Mouse (Mus musculus) erythroblast, embryonic 14.5 days (primary cell): ENCODE data around the gene Polr1e. TPM values are rescaled to one million over a fixed set of nuclear protein-coding genes. Genes with fewer than 3 reads are reported as not detected.

ENCODE experiments used
- H3K27me3 ChIP-seq: 2 replicates; pipeline ENCODE4 v1.6.1; 2012; ENCODE audit warnings: inconsistent platforms; ENCODE audit not compliant: control insufficient read depth
- H3K36me3 ChIP-seq: 2 replicates; pipeline ENCODE4 v1.6.1; 2012; ENCODE audit warnings: mild to moderate bottlenecking, inconsistent platforms; ENCODE audit not compliant: control insufficient read depth
- H3K4me1 ChIP-seq: 2 replicates; pipeline ENCODE4 v1.6.1; 2012; ENCODE audit warnings: inconsistent platforms; ENCODE audit not compliant: control insufficient read depth
- H3K4me3 ChIP-seq: replicated peaks from 2 replicates; pipeline ENCODE3; 2012; ENCODE audit warnings: moderate library complexity, mild to moderate bottlenecking, inconsistent platforms
- H3K9me3 ChIP-seq: 2 replicates; pipeline ENCODE4 v1.6.1; 2012; ENCODE audit warnings: low read length, inconsistent platforms, mixed read lengths; ENCODE audit not compliant: control insufficient read depth
- GATA1 ChIP-seq: IDR thresholded peaks from 2 replicates; pipeline ENCODE4 v1.6.1; 2012; ENCODE audit warnings: low read length, inconsistent platforms, mixed read lengths
- TAL1 ChIP-seq: IDR thresholded peaks from 3 replicates; pipeline ENCODE4 v1.6.1; 2012; ENCODE audit warnings: low read length, inconsistent platforms, mixed read lengths
- polyA plus RNA-seq: library from polyadenylated mRNA; stranded (reverse); fragments of >175 nt; gene quantifications from 2 replicates; pipeline ENCODE4 v1.2.3, GENCODE M21; 2012

Gene Polr1e
- 0.02 and 0.31 TPM in 2 replicates for polyA plus RNA-seq

GRCm38 (mm10) chr4:45018452-45018980 lies at the start of gene Polr1e:
TSS of gene Polr1e (plus strand) at chr4:45018583.
- Histone ChIP-seq H3K9me3 (no peaks in the 10 kb centered on the region), H3K4me1 (peaks cover 46% of the 10 kb centered on the region), H3K27me3 (no peaks in the 10 kb centered on the region)

GRCm38 (mm10) chr4:44970056-44970455 lies 48.3 kb upstream of the Polr1e start:
- Histone ChIP-seq H3K36me3 (no peaks in the 10 kb centered on the region), H3K4me1 (peaks cover 10% of the 10 kb centered on the region), H3K27me3 (no peaks in the 10 kb centered on the region; the same call in 1 of the 2 replicates), H3K9me3 (peaks cover 4% of the 10 kb centered on the region; the same call in 1 of the 2 replicates), H3K4me3 (no peak overlapping the region)
- TF ChIP-seq GATA1 (no peak), TAL1 (no peak)

More at GRCm38 (mm10) chr4:45018452-45018980, at the start of gene Polr1e:
- Histone ChIP-seq H3K4me3 (peak within 1 kb of the TSS; percentile 83), H3K36me3 (peaks cover 3% of the 10 kb centered on the region; the same call in 1 of the 2 replicates)
- no peak for TF ChIP-seq TAL1

GRCm38 (mm10) chr4:44970612-44971110 lies 47.7 kb upstream of the Polr1e start:
- Histone ChIP-seq H3K4me1 (peaks cover 10% of the 10 kb centered on the region), H3K9me3 (peaks cover 4% of the 10 kb centered on the region; the same call in 1 of the 2 replicates), H3K27me3 (no peaks in the 10 kb centered on the region; the same call in 1 of the 2 replicates), H3K4me3 (no peak overlapping the region), H3K36me3 (no peaks in the 10 kb centered on the region)
- no peak for TF ChIP-seq TAL1
- TF ChIP-seq GATA1: no peak

GRCm38 (mm10) chr4:44973450-44973849 lies 44.9 kb upstream of the Polr1e start:
- H3K4me3 ChIP-seq: no peak overlapping the region
- TF ChIP-seq TAL1 (no peak), GATA1 (no peak)
- H3K36me3 ChIP-seq: no peaks in the 10 kb centered on the region
- peaks cover 10% of the 10 kb centered on the region for H3K4me1 ChIP-seq
- H3K27me3 ChIP-seq: no peaks in the 10 kb centered on the region; the same call in 1 of the 2 replicates
- H3K9me3 ChIP-seq: peaks cover 8% of the 10 kb centered on the region; the same call in 1 of the 2 replicates

GRCm38 (mm10) chr4:44973871-44974270 lies 44.5 kb upstream of the Polr1e start:
- TF ChIP-seq GATA1 (no peak), TAL1 (no peak)
- peaks cover 10% of the 10 kb centered on the region for H3K4me1 ChIP-seq

GRCm38 (mm10) chr4:44974331-44974730 lies 44.1 kb upstream of the Polr1e start:
- Histone ChIP-seq H3K4me3 (no peak overlapping the region), H3K4me1 (peaks cover 12% of the 10 kb centered on the region), H3K27me3 (no peaks in the 10 kb centered on the region; the same call in 1 of the 2 replicates), H3K9me3 (peaks cover 8% of the 10 kb centered on the region; the same call in 1 of the 2 replicates), H3K36me3 (no peaks in the 10 kb centered on the region)
- TF ChIP-seq TAL1: no peak
- no peak for TF ChIP-seq GATA1

More at GRCm38 (mm10) chr4:44973871-44974270, 44.5 kb upstream of the Polr1e start:
- no peaks in the 10 kb centered on the region for H3K36me3 ChIP-seq
- no peak overlapping the region for H3K4me3 ChIP-seq
- H3K27me3 ChIP-seq: no peaks in the 10 kb centered on the region; the same call in 1 of the 2 replicates
- peaks cover 8% of the 10 kb centered on the region; the same call in 1 of the 2 replicates for H3K9me3 ChIP-seq

GRCm38 (mm10) chr4:44976026-44976615 lies 42.3 kb upstream of the Polr1e start:
- TF ChIP-seq TAL1 (no peak), GATA1 (no peak)
- peaks cover 8% of the 10 kb centered on the region; the same call in 1 of the 2 replicates for H3K9me3 ChIP-seq
- no peaks in the 10 kb centered on the region; the same call in 1 of the 2 replicates for H3K27me3 ChIP-seq
- H3K4me3 ChIP-seq: no peak overlapping the region
- no peaks in the 10 kb centered on the region for H3K36me3 ChIP-seq
- peaks cover 23% of the 10 kb centered on the region for H3K4me1 ChIP-seq

- TF ChIP-seq TAL1 (no peak), GATA1 (no peak)
- Histone ChIP-seq H3K4me3 (no peak overlapping the region), H3K36me3 (no peaks in the 10 kb centered on the region), H3K27me3 (no peaks in the 10 kb centered on the region; the same call in 1 of the 2 replicates), H3K4me1 (peaks cover 32% of the 10 kb centered on the region), H3K9me3 (peaks cover 8% of the 10 kb centered on the region; the same call in 1 of the 2 replicates)
These were observed 41.3 kb upstream of the Polr1e start for GRCm38 (mm10) chr4:44976921-44977710.

GRCm38 (mm10) chr4:44978175-44978574 lies 40.2 kb upstream of the Polr1e start:
- TF ChIP-seq TAL1 (no peak), GATA1 (no peak)
- Histone ChIP-seq H3K9me3 (peaks cover 3% of the 10 kb centered on the region; the same call in 1 of the 2 replicates), H3K4me1 (peaks cover 42% of the 10 kb centered on the region), H3K36me3 (peaks cover 8% of the 10 kb centered on the region; the same call in 1 of the 2 replicates), H3K4me3 (no peak overlapping the region), H3K27me3 (no peaks in the 10 kb centered on the region)
